Mouse (Mus musculus) thymus, postnatal 14 days (tissue): ENCODE measurements around the gene Ganc.

Experiments
- DNase-seq: peaks from one replicate; pipeline ENCODE4 v3.0.0; 2021

Gene Ganc

DNA sequence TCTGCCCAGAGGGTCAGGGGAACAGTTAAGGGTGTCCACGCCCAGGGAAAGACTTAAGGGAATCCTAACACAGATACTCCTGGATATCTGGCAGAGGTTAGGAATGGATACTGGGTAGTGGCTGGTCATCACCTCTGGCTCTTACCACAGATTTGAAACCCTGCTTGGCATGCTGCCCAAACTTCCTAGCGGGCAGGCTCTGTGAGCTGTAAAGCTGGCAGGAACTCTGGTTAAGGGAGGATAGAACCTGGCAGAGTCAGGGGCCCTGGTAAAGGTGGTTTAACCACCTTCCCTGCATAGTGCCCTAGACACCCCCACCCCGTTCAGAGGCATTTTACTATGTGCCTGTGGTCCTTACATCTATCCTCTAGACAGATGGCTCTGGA lies 98.9 kb downstream of the Ganc start:
- DNase-seq: peak; percentile 67

DNA sequence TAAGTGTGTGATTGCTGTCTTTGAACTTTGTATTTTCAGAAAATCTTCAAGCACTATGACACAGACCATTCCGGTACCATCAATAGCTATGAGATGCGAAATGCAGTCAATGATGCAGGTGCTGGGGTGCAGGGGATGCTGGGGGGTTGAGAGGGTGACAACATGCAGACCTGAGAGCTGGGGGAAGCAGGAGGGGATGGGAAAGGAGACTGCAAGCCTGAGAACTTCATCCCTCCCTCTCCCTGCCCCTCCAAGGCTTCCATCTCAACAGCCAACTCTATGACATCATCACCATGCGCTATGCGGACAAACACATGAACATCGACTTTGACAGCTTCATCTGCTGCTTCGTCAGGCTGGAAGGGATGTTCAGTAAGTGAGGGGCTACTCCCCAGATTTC lies 99.4 kb downstream of the Ganc start:
- DNase-seq: peak; percentile 50

DNA sequence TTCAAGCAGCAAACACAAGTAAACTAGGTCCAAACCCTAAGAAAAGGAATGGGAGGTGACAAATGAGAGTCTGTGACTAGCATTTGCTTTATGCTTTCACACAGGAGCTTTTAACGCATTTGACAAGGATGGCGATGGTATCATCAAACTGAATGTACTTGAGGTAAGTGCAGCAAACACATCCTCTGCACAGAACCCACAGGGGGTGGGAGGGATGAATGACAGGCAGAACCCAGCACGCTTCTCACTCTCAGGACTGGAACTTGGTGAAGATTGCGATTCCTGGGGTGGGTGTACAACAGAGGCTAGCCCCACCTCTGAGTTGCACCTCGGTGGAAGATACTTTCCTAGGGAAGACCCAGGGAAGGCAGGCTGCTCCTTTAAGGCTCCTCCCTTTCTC lies 100.3 kb downstream of the Ganc start:
- peak; percentile 63 for DNase-seq
